Mouse (Mus musculus) MEL (cell line): ENCODE results near the gene Rhoh. TPM values are rescaled to one million over a fixed set of nuclear protein-coding genes. Genes with fewer than 3 reads are reported as not detected.
A peak's percentile ranks its signal among the peaks of the same experiment; 100 is the strongest.

Experiments used
- DNase-seq: peaks from one replicate; pipeline ENCODE4 v3.0.0; 2011; ENCODE audit warnings: low read depth, low spot score
- H3K27ac ChIP-seq: 2 replicates; pipeline ENCODE4 v1.5.1; 2012; ENCODE audit warnings: low read depth, mild to moderate bottlenecking, control low read depth, low read length, moderate library complexity; ENCODE audit not compliant: control insufficient read depth
- H3K27me3 ChIP-seq, 2 experiments: fragments of 150-350 bp in 1 of 2; sonication (generic) in 1 of 2; 2 replicates each; pipeline ENCODE4 v1.6.1; 2012; ENCODE audit warnings: low read length in 2 of 2, mild to moderate bottlenecking in 2 of 2, improper control_type of control experiment in 1 of 2, moderate library complexity in 1 of 2; ENCODE audit not compliant: insufficient read depth in 2 of 2, control insufficient read depth in 1 of 2
- H3K36me3 ChIP-seq, 2 experiments: 2 replicates each; pipeline ENCODE4 v1.6.1; 2012 to 2014; ENCODE audit warnings: low read length in 2 of 2, improper control_type of control experiment in 1 of 2, inconsistent platforms in 1 of 2, mild to moderate bottlenecking in 1 of 2; ENCODE audit not compliant: insufficient read depth in 2 of 2, control insufficient read depth in 1 of 2
- H3K4me1 ChIP-seq, 2 experiments: fragments of 150-350 bp in 1 of 2; sonication (generic) in 1 of 2; 2 replicates each; pipeline ENCODE4 v1.6.1; 2012; ENCODE audit warnings: low read length in 2 of 2, improper control_type of control experiment in 1 of 2, mild to moderate bottlenecking in 1 of 2; ENCODE audit not compliant: insufficient read depth in 2 of 2, control insufficient read depth in 1 of 2
- H3K4me3 ChIP-seq, 2 experiments: fragments of 150-350 bp in 1 of 2; sonication (generic) in 1 of 2; 2 replicates each; pipeline ENCODE4 v1.5.1; 2012; ENCODE audit warnings: low read depth in 2 of 2, low read length in 2 of 2, mild to moderate bottlenecking in 2 of 2, moderate library complexity in 2 of 2, control low read depth in 1 of 2, improper control_type of control experiment in 1 of 2; ENCODE audit not compliant: control insufficient read depth in 1 of 2, insufficient read depth in 1 of 2
- H3K79me2 ChIP-seq: 2 replicates; pipeline ENCODE4 v1.6.1; 2012; ENCODE audit warnings: mild to moderate bottlenecking, low read length, moderate library complexity; ENCODE audit not compliant: control insufficient read depth, poor library complexity, insufficient read depth
- H3K9ac ChIP-seq: 2 replicates; pipeline ENCODE4 v1.6.1; 2012; ENCODE audit warnings: low read depth, mild to moderate bottlenecking, control low read depth, low read length, moderate library complexity; ENCODE audit not compliant: control insufficient read depth, poor library complexity, severe bottlenecking
- H3K9me3 ChIP-seq: fragments of 150-350 bp; sonication (generic); replicated peaks from 2 replicates; pipeline ENCODE4 v1.6.1; 2012; ENCODE audit warnings: mild to moderate bottlenecking, low read length, improper control_type of control experiment, moderate library complexity; ENCODE audit not compliant: insufficient read depth
- BHLHE40 ChIP-seq: IDR thresholded peaks from 2 replicates; pipeline ENCODE4 v1.6.1; 2012; ENCODE audit warnings: low read depth, mild to moderate bottlenecking, inconsistent platforms, low read length, improper control_type of control experiment, borderline replicate concordance
- CTCF ChIP-seq, 3 experiments: IDR thresholded peaks in 2 of 3; conservative IDR thresholded peaks in 1 of 3; 2 replicates each; pipeline ENCODE4 v1.5.1; 2011 to 2012; ENCODE audit warnings: low read length in 3 of 3, low read depth in 2 of 3, mild to moderate bottlenecking in 2 of 3, improper control_type of control experiment in 1 of 3, inconsistent platforms in 1 of 3, mixed read lengths in 1 of 3, moderate library complexity in 1 of 3; ENCODE audit not compliant: control insufficient read depth in 1 of 3, insufficient read depth in 1 of 3, poor library complexity in 1 of 3, severe bottlenecking in 1 of 3
- EP300 ChIP-seq, 2 experiments: IDR thresholded peaks; 2 replicates each; pipeline ENCODE4 v1.6.1; 2011; ENCODE audit warnings: improper control_type of control experiment in 2 of 2, low read length in 2 of 2, low read depth in 1 of 2, mild to moderate bottlenecking in 1 of 2
- GABPA ChIP-seq: IDR thresholded peaks from 2 replicates; pipeline ENCODE4 v1.6.1; 2012; ENCODE audit warnings: low read depth, mild to moderate bottlenecking, inconsistent platforms, low read length, improper control_type of control experiment, moderate library complexity
- GATA1 ChIP-seq: IDR thresholded peaks from 2 replicates; pipeline ENCODE4 v1.6.1; 2011; ENCODE audit warnings: low read depth, low read length, improper control_type of control experiment
- HCFC1 ChIP-seq: IDR thresholded peaks from 2 replicates; pipeline ENCODE4 v1.6.1; 2012; ENCODE audit warnings: low read depth, mild to moderate bottlenecking, inconsistent platforms, low read length, improper control_type of control experiment, moderate library complexity
- JUND ChIP-seq: IDR thresholded peaks from 2 replicates; pipeline ENCODE4 v1.6.1; 2011; ENCODE audit warnings: low read depth, mild to moderate bottlenecking, improper control_type of control experiment, low read length
- KAT2A ChIP-seq: conservative IDR thresholded peaks from 2 replicates; pipeline ENCODE4 v1.6.1; 2012; ENCODE audit warnings: low read depth, low read length, improper control_type of control experiment, inconsistent platforms
- MAX ChIP-seq: IDR thresholded peaks from 2 replicates; pipeline ENCODE4 v1.6.1; 2011; ENCODE audit warnings: low read length, improper control_type of control experiment
- MAZ ChIP-seq: IDR thresholded peaks from 2 replicates; pipeline ENCODE4 v1.6.1; 2012; ENCODE audit warnings: low read depth, mild to moderate bottlenecking, inconsistent platforms, low read length, improper control_type of control experiment
- MEF2A ChIP-seq: IDR thresholded peaks from 2 replicates; pipeline ENCODE4 v1.6.1; 2014; ENCODE audit warnings: low read depth, mild to moderate bottlenecking, inconsistent platforms, low read length, improper control_type of control experiment; ENCODE audit not compliant: poor library complexity, insufficient replicate concordance, severe bottlenecking; ENCODE audit errors: extremely low read depth
- MXI1 ChIP-seq: IDR thresholded peaks from 2 replicates; pipeline ENCODE4 v1.6.1; 2011; ENCODE audit warnings: mild to moderate bottlenecking, low read depth, low read length, improper control_type of control experiment
- MYB ChIP-seq: IDR thresholded peaks from 2 replicates; pipeline ENCODE4 v1.6.1; 2011; ENCODE audit warnings: mild to moderate bottlenecking, low read depth, low read length, improper control_type of control experiment
- MYC ChIP-seq: IDR thresholded peaks from 2 replicates; pipeline ENCODE4 v1.6.1; 2011; ENCODE audit warnings: low read depth, mild to moderate bottlenecking, low read length, improper control_type of control experiment, moderate library complexity
- NELFE ChIP-seq: IDR thresholded peaks from 2 replicates; pipeline ENCODE4 v1.6.1; 2011; ENCODE audit warnings: low read depth, low read length, improper control_type of control experiment
- NRF1 ChIP-seq: IDR thresholded peaks from 2 replicates; pipeline ENCODE4 v1.6.1; 2014; ENCODE audit warnings: low read depth, mild to moderate bottlenecking, inconsistent platforms, low read length, improper control_type of control experiment, moderate library complexity; ENCODE audit not compliant: poor library complexity, insufficient read depth, severe bottlenecking
- POLR2AphosphoS5 ChIP-seq: IDR thresholded peaks from 2 replicates; pipeline ENCODE4 v1.6.1; 2012; ENCODE audit warnings: low read depth, borderline replicate concordance, mild to moderate bottlenecking, inconsistent platforms, low read length, moderate library complexity, mixed read lengths
- RCOR1 ChIP-seq: IDR thresholded peaks from 2 replicates; pipeline ENCODE4 v1.6.1; 2012; ENCODE audit warnings: low read depth, mild to moderate bottlenecking, inconsistent platforms, low read length, improper control_type of control experiment
- SIN3A ChIP-seq: IDR thresholded peaks from 2 replicates; pipeline ENCODE4 v1.6.1; 2012; ENCODE audit warnings: low read length, improper control_type of control experiment, inconsistent platforms
- SMC3 ChIP-seq: IDR thresholded peaks from 2 replicates; pipeline ENCODE4 v1.6.1; 2011; ENCODE audit warnings: low read depth, low read length, improper control_type of control experiment
- TAL1 ChIP-seq: IDR thresholded peaks from 2 replicates; pipeline ENCODE4 v1.6.1; 2012; ENCODE audit warnings: mild to moderate bottlenecking, inconsistent platforms, low read length, moderate library complexity, mixed read lengths
- TBP ChIP-seq: IDR thresholded peaks from 2 replicates; pipeline ENCODE4 v1.8.0; 2011; ENCODE audit warnings: low read depth, low read length, improper control_type of control experiment
- TCF12 ChIP-seq: IDR thresholded peaks from 2 replicates; pipeline ENCODE4 v1.6.1; 2014; ENCODE audit warnings: low read depth, mild to moderate bottlenecking, inconsistent platforms, low read length, improper control_type of control experiment, moderate library complexity
- UBTF ChIP-seq: IDR thresholded peaks from 2 replicates; pipeline ENCODE4 v1.6.1; 2012; ENCODE audit warnings: low read depth, mild to moderate bottlenecking, inconsistent platforms, low read length, improper control_type of control experiment, moderate library complexity, borderline replicate concordance; ENCODE audit not compliant: insufficient read depth
- USF1 ChIP-seq: IDR thresholded peaks from 2 replicates; pipeline ENCODE4 v1.6.1; 2014; ENCODE audit warnings: low read depth, mild to moderate bottlenecking, inconsistent platforms, low read length, improper control_type of control experiment, moderate library complexity
- ZC3H11A ChIP-seq: IDR thresholded peaks from 2 replicates; pipeline ENCODE4 v1.6.1; 2012; ENCODE audit warnings: low read depth, mild to moderate bottlenecking, inconsistent platforms, low read length, improper control_type of control experiment
- ZKSCAN1 ChIP-seq: IDR thresholded peaks from 2 replicates; pipeline ENCODE4 v1.6.1; 2012; ENCODE audit warnings: low read depth, mild to moderate bottlenecking, inconsistent platforms, low read length, improper control_type of control experiment, moderate library complexity
- ZMIZ1 ChIP-seq: IDR thresholded peaks from 2 replicates; pipeline ENCODE4 v1.6.1; 2012; ENCODE audit warnings: low read depth, mild to moderate bottlenecking, inconsistent platforms, low read length, improper control_type of control experiment, moderate library complexity
- ZNF384 ChIP-seq: IDR thresholded peaks from 2 replicates; pipeline ENCODE4 v1.6.1; 2012; ENCODE audit warnings: low read depth, mild to moderate bottlenecking, inconsistent platforms, low read length, improper control_type of control experiment
- polyA plus RNA-seq, 2 experiments: library from polyadenylated mRNA; stranded (reverse) in 1 of 2; unstranded in 1 of 2; fragments of >175 nt in 1 of 2; fragments of >200 nt in 1 of 2; gene quantifications; 2 replicates each; pipeline versions ENCODE4 v1.2.1 to v1.2.4; 2012; ENCODE audit warnings: low replicate concordance in 2 of 2, low read depth in 1 of 2; ENCODE audit not compliant: insufficient read length in 2 of 2, insufficient read depth in 1 of 2, missing spikeins in 1 of 2
- total RNA-seq: library from RNA; depleted of rRNA; stranded (reverse); fragments of 300-350 nt; gene quantifications from 2 replicates; pipeline ENCODE4 v1.2.3, GENCODE M21; 2012

The Rhoh gene
- total and polyA plus RNA-seq, 3 experiments, result 0.15 to 0.31 TPM; not detected in 1

DNA sequence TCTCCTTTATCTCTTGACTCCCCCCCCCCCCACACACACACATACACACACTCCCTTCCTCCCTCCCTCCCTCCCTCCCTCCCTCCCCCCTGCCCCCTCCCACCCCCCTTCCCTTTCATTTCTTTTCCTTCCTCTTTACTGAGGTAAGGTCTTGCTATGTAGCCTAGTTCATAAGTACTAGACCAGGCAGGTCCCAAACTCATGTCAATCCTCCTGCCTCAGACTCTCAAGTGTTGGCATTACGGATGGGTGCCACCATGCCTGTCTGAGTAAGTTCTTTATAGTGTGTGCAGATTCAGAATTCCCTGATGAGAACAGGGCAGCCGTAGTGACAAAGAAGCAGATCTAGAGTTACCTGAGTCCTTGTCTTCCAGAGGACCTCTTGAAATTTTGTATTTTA, 20.2 kb downstream of the Rhoh start:
- H3K4me3 ChIP-seq, result no peak overlapping the region
- no peaks in the 10 kb centered on the region for H3K9me3 ChIP-seq
- peak overlapping the region; percentile 34 for H3K9ac ChIP-seq
- H3K27me3 ChIP-seq, result no peaks in the 10 kb centered on the region
- peaks cover 0 to 34% of the 10 kb centered on the region in 2 experiments; a peak in 2 of 4 replicates for H3K36me3 ChIP-seq
- no peaks in the 10 kb centered on the region for H3K79me2 ChIP-seq
- peak overlapping the region; percentile 82 for H3K27ac ChIP-seq
- peak; percentile 48 for DNase-seq
- peaks cover 20 to 44% of the 10 kb centered on the region in 2 experiments for H3K4me1 ChIP-seq
- TF ChIP-seq MAZ, result peak; percentile 57; the same call in 1 of the 2 replicates
- TF ChIP-seq UBTF, result no peak

DNA sequence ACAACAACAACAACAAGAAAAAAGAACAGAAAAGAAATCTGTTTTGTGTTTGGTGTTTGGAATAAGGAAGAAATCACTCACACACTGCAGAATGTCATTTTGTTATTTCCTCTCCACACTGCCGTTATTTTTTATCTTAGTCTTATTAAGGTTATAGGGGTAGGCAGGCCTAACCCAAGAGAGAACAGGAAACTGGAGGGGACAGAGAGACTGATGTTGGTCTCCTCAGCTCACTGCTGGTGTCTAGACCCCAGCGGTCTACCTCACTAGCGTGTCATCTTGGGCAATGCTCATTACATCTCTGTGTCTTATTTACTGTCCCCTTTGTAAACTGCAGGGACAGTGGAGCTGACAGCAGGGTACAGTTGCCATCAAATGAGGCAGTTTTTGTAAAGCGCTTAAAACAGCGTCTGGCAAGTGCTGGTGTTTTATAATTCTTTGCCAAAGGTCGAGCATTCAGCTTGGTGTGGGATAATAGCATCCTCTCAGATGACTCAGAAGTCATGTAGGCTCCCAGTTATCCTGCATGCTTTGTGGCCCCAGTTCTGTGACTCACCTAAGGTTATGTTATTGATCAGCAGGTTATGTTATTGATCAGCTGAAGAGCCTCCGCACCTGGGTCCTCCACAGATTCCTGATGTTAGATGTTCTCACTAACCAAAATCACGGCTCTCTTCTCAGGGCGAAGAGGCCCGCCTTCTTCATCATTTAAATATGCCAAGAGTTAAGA, 21.6 kb downstream of the Rhoh start:
- Histone ChIP-seq H3K36me3 (peaks cover 0 to 35% of the 10 kb centered on the region in 2 experiments; a peak in 2 of 4 replicates), H3K4me1 (peaks cover 20 to 49% of the 10 kb centered on the region in 2 experiments), H3K9ac (peak overlapping the region; percentile 34), H3K79me2 (no peaks in the 10 kb centered on the region), H3K27ac (peak overlapping the region; percentile 82), H3K4me3 (peak overlapping the region in 1 of 2 experiments; percentile 18; a peak in 1 of 4 replicates), H3K9me3 (no peaks in the 10 kb centered on the region), H3K27me3 (no peaks in the 10 kb centered on the region)
- DNase-seq, result peak; percentile 62
- TF ChIP-seq GABPA (no peak), MEF2A (no peak), MYC (no peak), ZKSCAN1 (no peak), MXI1 (no peak), POLR2AphosphoS5 (no peak), TAL1 (no peak), NELFE (no peak), TCF12 (peak; percentile 25; the same call in 1 of the 2 replicates), EP300 (IDR thresholded peaks at IDR 0.05; ENCODE audit: low read depth in 1 of 2, low read length in 2 of 2) (peak in 1 of 2 experiments; percentile 78; a peak in 2 of 4 replicates), GATA1 (0 out of 2 replicates have a peak, but pooled peaks have one; percentile 23), ZC3H11A (no peak), SIN3A (no peak), ZMIZ1 (no peak), HCFC1 (0 out of 2 replicates have a peak, but pooled peaks have one; percentile 9), RCOR1 (peak; percentile 75), USF1 (no peak), SMC3 (no peak), KAT2A (no peak), NRF1 (no peak), JUND (no peak), TBP (no peak), CTCF (IDR thresholded peaks at IDR 0.05 in 2 of 3, conservative IDR thresholded peaks at IDR 0.05 in 1 of 3; ENCODE audit: control insufficient read depth in 1 of 3, insufficient read depth in 1 of 3, low read depth in 2 of 3, low read length in 3 of 3, poor library complexity in 1 of 3, severe bottlenecking in 1 of 3) (no peak), UBTF (0 out of 2 replicates have a peak, but pooled peaks have one; percentile 36), MYB (peak; percentile 66; the same call in 1 of the 2 replicates), ZNF384 (no peak), MAX (no peak), BHLHE40 (no peak)
